Mouse (Mus musculus) common myeloid progenitor, adult 5-6 weeks (primary cell): ENCODE data around the gene Amy2a5. TPM values are rescaled to one million over a fixed set of nuclear protein-coding genes. Genes with fewer than 3 reads are reported as not detected.
"Not testable (repeated sequence)": the region's sequence is repeated elsewhere in the genome, so short reads cannot be mapped to it uniquely, and the experiment has no call there.

Source experiments
- ATAC-seq: replicated peaks from 2 replicates; pipeline ENCODE4 v1.8.0; 2016; ENCODE audit warnings: low read depth, mild to moderate bottlenecking, moderate TSS enrichment, inconsistent platforms; ENCODE audit not compliant: poor library complexity, severe bottlenecking
- total RNA-seq: library from RNA; stranded (forward); fragments of 200-1000, 187-1606 nt; gene quantifications from 2 replicates; pipeline ENCODE4 v1.2.3, GENCODE M21; 2017

The Amy2a5 gene
- not detected in 2 replicates for total RNA-seq

DNA sequence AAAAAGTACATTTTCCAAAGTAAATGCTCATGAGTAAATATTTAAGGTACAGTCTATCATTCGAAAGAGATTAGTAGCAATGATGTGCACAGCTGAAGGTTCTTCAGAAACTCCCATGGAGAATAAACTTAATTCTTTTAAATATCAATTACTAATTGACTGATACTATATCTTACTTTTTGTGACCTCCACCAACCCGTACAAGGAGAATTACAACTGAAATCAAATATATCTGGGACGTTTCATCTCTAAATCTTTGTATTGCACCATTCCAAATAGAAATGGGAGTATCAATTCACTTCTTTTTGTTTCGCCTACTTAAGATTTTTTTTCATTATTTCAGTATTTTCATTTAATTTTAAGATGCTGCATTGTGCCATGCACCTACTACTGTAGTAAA, at the start of gene Amy2a5:
Gene Amy2a5, minus strand, starts transcription at position 101 of the 400 bp plus-strand sequence.
- ATAC-seq = not testable (repeated sequence)

DNA sequence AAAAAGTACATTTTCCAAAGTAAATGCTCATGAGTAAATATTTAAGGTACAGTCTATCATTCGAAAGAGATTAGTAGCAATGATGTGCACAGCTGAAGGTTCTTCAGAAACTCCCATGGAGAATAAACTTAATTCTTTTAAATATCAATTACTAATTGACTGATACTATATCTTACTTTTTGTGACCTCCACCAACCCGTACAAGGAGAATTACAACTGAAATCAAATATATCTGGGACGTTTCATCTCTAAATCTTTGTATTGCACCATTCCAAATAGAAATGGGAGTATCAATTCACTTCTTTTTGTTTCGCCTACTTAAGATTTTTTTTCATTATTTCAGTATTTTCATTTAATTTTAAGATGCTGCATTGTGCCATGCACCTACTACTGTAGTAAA, 32.7 kb upstream of the Amy2a5 start, which contains the start of gene Amy2a4:
Gene Amy2a4, minus strand, starts transcription at position 101 of the 400 bp plus-strand sequence.
- ATAC-seq = not testable (repeated sequence)

DNA sequence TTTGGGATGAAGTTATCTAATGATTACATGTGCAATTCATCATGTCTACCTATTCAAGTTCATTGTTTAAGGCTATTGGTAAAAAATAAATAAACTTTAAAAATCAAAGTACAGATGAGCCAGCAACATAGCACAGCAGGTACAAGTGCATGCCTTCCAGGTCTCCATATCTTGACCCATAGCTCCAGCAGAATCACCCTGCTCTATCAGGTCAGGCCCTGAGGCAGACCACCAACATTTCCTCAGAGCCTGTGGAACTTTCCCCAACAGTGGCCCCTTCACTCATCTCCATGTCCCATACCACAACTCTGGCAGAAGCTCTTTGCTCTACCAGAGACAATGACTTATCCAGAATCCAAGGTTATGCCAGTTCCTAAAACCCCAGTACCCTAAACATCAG, 21.6 kb upstream of the Amy2a5 start:
- not testable (repeated sequence) for ATAC-seq

DNA sequence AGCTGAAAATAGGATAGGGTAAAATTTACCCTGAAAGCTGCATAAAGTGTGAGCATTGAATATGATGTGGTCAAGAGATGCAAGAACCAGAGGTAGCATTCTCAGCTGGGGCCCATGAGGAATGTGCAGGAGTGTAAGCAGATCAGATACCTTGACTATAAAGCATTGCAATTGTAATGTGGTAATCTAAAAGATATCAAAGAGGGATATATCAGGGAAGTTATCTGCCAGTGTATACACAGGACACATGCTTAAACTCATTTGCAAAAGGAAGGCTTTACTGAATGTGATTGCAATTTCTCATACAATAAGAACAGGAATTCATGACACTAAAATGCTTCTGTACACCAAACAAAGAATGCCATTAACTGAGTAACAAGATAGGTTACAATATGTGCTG, 20.9 kb upstream of the Amy2a5 start:
- ATAC-seq = not testable (repeated sequence)

DNA sequence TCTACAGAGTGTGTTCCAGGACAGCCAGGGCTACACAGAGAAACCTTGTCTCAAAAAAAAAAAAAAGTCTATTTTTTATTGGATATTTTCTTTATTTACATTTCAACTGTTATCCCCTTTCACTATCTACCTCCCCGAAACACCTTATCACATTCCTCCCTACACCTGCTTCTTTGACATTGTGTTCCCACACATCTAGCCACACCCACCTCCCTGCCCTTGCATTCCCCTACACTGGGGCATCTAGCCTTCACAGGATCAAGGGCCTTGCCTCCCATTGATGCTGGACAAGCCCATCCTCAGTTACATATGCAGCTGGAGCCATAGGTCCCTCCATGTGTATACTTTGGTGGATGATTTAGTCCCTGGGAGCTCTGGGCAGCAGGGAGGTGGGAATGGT, 31.5 kb downstream of the Amy2a5 start:
- ATAC-seq = no peak

Other genes with a start within 250 kb of the Amy2a5 start
- not detected in 2 replicates for gene Amy2a4, start 32.6 kb upstream of the Amy2a5 start, total RNA-seq
- gene Amy2a3, start 65.2 kb upstream of the Amy2a5 start, total RNA-seq = not detected in 2 replicates
- not detected in 2 replicates for gene Amy2a2, start 97.8 kb upstream of the Amy2a5 start, total RNA-seq